Mouse (Mus musculus) C2C12 (cell line): ENCODE measurements around the gene Rbpjl.

Experiments used
- CEBPB ChIP-seq: IDR thresholded peaks from one replicate; pipeline ENCODE4 v1.6.1; 2011; ENCODE audit warnings: low read depth, mild to moderate bottlenecking, control low read depth, moderate library complexity
- CTCF ChIP-seq: IDR thresholded peaks from one replicate; pipeline ENCODE4 v1.5.1; 2011; ENCODE audit not compliant: control insufficient read depth, insufficient read depth, insufficient read length
- MAX ChIP-seq: IDR thresholded peaks from one replicate; pipeline ENCODE4 v1.6.1; 2011; ENCODE audit warnings: mild to moderate bottlenecking, control low read depth
- MYOD1 ChIP-seq: IDR thresholded peaks from one replicate; pipeline ENCODE4 v1.6.1; 2011; ENCODE audit warnings: low read depth; ENCODE audit not compliant: control insufficient read depth, insufficient read length
- MYOG ChIP-seq: IDR thresholded peaks from one replicate; pipeline ENCODE4 v1.6.1; 2011; ENCODE audit not compliant: control insufficient read depth, insufficient read length; ENCODE audit errors: extremely low read depth
- USF1 ChIP-seq: IDR thresholded peaks from one replicate; pipeline ENCODE4 v1.6.1; 2011; ENCODE audit warnings: low read depth, mild to moderate bottlenecking, control low read depth, moderate library complexity

DNA sequence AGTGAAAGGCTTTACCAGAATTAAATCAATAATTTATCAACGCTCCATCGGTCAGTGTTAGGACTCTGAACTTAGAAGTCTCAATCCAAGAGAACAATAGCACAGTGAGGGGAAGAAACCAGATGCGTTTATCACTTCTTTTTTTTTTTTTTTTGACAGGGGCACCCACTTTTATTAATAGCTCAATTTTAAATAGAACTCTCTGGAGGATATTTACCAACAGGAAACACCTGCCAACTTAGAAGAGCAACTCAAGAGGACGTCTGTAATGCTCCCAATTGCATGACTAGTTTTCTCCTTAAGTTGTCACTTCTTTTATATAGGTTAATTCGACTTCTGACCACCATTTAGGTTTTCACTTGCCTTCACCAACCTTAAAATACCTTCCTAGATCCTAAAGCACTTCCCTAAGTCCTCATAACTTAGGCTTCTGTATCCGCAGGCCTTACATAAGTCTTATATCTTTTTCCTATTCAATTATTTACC, 34.3 kb upstream of the Rbpjl start:
- TF ChIP-seq CTCF = no peak
- TF ChIP-seq MYOG = no peak
- TF ChIP-seq USF1 = no peak
- TF ChIP-seq CEBPB = no peak
- no peak for TF ChIP-seq MAX
- no peak for TF ChIP-seq MYOD1
